Mouse (Mus musculus) E14TG2a.4 (cell line): ENCODE data around the gene Nsun3.

Experiments used
- H3K27me3 ChIP-seq: 2 replicates; pipeline ENCODE4 v1.6.1; 2014; ENCODE audit warnings: low read length, control low read depth; ENCODE audit not compliant: insufficient read depth
- H3K36me3 ChIP-seq: 2 replicates; pipeline ENCODE4 v1.6.1; 2014; ENCODE audit warnings: low read length, control low read depth; ENCODE audit not compliant: insufficient read depth
- H3K4me1 ChIP-seq: replicated peaks from 2 replicates; pipeline ENCODE4 v1.6.1; 2014; ENCODE audit warnings: low read depth, low read length, control low read depth
- H3K4me3 ChIP-seq: replicated peaks from 2 replicates; pipeline ENCODE4 v1.5.1; 2014; ENCODE audit warnings: mild to moderate bottlenecking, low read length
- H3K9me3 ChIP-seq: 2 replicates; pipeline ENCODE4 v1.6.1; 2014; ENCODE audit warnings: low read length, control low read depth
- CTCF ChIP-seq: conservative IDR thresholded peaks from 2 replicates; pipeline ENCODE4 v1.5.1; 2014; ENCODE audit warnings: low read length
- NANOG ChIP-seq: IDR thresholded peaks from 2 replicates; pipeline ENCODE4 v1.6.1; 2014; ENCODE audit warnings: borderline replicate concordance, low read length, mixed read lengths
- POU5F1 ChIP-seq: IDR thresholded peaks from 2 replicates; pipeline ENCODE4 v1.6.1; 2014; ENCODE audit warnings: low read length, borderline replicate concordance

Nsun3 gene

DNA sequence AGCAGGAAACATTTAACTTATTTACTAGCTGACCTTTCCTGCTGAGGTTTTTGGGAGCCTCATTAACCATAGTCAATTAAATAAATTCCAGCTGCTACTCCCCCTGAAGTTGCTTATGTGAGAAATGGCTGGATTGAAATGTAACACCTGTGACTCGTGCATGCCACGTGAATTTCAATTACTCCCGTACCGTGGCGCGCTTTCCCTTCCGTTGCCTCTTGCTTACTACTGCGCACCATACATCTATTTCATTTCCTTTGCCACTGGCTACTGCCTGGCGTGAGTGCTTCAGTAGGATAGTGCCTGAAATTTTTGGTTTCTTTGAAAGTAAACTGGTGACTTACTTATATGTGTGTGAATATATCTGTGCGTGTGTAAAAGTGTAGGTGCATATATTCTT lies 8.3 kb downstream of the Nsun3 start:
- H3K9me3 ChIP-seq = no peaks in the 10 kb centered on the region
- H3K36me3 ChIP-seq = peaks cover 12% of the 10 kb centered on the region; the same call in 1 of the 2 replicates
- H3K4me1 ChIP-seq = no peaks in the 10 kb centered on the region
- TF ChIP-seq POU5F1 (no peak), CTCF (no peak), NANOG (no peak)
- H3K4me3 ChIP-seq = no peak overlapping the region
- H3K27me3 ChIP-seq = no peaks in the 10 kb centered on the region

DNA sequence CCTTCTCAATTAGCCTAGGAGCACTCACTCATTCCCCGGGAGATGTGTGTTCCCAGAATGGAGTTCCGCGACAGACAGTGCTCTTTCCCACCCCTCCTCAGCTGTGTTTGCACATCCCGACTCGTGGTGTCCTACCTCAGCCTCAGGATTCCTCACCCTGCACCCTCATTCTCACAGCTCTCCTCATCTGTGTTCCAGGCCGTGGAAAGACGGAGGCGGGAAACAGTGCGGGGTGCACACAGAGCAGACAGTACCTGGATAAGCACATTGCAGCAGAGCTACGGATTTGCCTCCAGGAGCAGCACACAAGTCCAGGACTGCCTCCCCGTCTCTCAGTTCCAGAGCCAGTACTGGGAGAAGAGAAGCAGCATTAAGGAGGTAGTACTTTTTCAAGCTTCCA lies 10.6 kb downstream of the Nsun3 start:
- Histone ChIP-seq H3K4me3 (no peak overlapping the region), H3K4me1 (no peaks in the 10 kb centered on the region), H3K36me3 (peaks cover 5% of the 10 kb centered on the region; the same call in 1 of the 2 replicates), H3K9me3 (no peaks in the 10 kb centered on the region), H3K27me3 (no peaks in the 10 kb centered on the region)
- no peak for TF ChIP-seq CTCF
- no peak for TF ChIP-seq POU5F1
- TF ChIP-seq NANOG = no peak

DNA sequence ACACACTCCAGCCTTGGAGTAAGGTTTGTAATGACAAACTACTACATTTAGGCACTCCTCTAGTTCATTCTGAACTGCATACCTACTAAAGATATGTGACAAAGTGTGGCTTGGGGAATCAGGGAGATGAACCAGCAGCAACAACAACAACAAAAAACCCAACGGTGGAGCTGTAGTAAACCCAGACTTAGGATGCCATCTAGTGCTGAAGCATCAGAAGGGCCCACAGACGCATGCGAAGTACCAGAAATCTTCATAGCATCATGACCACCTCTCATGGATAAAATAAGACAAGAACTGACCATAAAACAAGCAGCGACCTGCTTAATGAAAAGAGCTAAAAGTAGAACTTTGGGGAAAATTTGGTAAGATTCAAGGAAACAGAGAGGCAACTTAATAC lies 13.2 kb downstream of the Nsun3 start:
- Histone ChIP-seq H3K4me3 (no peak overlapping the region), H3K9me3 (no peaks in the 10 kb centered on the region), H3K27me3 (no peaks in the 10 kb centered on the region), H3K4me1 (no peaks in the 10 kb centered on the region), H3K36me3 (peaks cover 9% of the 10 kb centered on the region; the same call in 1 of the 2 replicates)
- TF ChIP-seq NANOG (no peak), POU5F1 (no peak), CTCF (no peak)

DNA sequence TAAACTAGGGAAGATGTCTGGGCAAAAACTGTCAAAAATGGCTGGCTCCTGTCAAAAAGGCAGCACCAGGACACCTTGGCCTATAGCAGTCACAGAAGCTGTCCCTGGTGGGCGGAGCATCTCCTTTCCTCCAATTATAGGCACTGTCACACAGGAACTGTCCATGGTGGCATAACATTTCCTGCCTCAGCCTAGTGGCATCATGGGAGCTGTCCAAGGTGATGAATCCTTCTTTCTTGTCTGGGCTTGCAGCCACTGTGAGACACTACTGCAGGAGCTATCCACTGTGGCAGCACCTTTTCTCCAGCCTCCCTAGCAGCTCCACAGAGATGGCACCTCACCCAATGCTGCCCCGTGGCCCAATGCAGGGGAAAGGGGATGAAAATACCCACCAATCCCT lies 28.3 kb downstream of the Nsun3 start:
- TF ChIP-seq POU5F1 (no peak), NANOG (no peak), CTCF (no peak)
- H3K4me3 ChIP-seq = no peak overlapping the region
- no peaks in the 10 kb centered on the region for H3K4me1 ChIP-seq
- H3K9me3 ChIP-seq = peaks cover 5% of the 10 kb centered on the region; the same call in 1 of the 2 replicates
- no peaks in the 10 kb centered on the region for H3K36me3 ChIP-seq
- no peaks in the 10 kb centered on the region for H3K27me3 ChIP-seq

DNA sequence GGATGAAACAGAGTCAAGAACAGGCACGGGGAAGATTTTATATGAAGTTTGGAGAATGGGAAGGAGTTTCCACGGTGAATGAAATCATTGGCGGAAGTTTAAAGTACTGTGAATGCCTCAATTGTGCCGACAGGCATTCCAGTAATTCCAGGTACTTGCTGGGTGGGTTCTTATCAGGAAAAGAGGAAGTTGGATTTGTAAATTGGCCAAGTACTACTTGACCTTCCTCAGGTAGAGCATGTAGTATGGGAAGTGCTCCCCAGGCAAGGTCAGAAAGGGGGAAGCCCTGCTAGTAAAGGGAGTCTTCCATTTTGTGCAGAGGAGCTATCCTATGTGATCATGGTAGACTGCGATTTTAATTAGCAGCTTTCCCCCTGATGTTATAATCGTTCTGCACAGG lies 31.3 kb downstream of the Nsun3 start:
- Histone ChIP-seq H3K4me1 (no peaks in the 10 kb centered on the region), H3K9me3 (peaks cover 5% of the 10 kb centered on the region; the same call in 1 of the 2 replicates), H3K36me3 (no peaks in the 10 kb centered on the region), H3K4me3 (no peak overlapping the region), H3K27me3 (no peaks in the 10 kb centered on the region)
- TF ChIP-seq CTCF (no peak), POU5F1 (no peak), NANOG (no peak)

DNA sequence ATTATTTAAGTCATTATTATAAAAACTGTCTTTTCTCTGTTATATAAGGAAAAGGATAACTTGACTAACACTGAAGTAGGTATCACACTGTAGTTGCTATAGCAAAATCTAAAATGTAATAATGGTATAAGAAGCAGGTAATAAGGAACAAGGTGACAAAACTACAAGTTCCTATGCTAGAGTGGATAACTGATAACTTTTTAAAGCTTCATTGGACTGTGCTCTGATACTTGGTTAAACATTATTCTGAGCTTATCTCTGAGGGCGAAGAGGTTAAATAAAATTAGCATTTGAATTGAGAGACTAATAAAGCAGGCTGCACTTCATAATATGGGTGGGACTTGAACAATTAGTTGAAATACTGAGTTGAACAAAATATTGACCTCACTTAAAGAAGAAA lies 33.0 kb downstream of the Nsun3 start:
- no peaks in the 10 kb centered on the region for H3K36me3 ChIP-seq
- TF ChIP-seq CTCF (no peak), POU5F1 (no peak), NANOG (no peak)
- no peaks in the 10 kb centered on the region for H3K4me1 ChIP-seq
- H3K4me3 ChIP-seq = no peak overlapping the region
- H3K27me3 ChIP-seq = no peaks in the 10 kb centered on the region
- peaks cover 5% of the 10 kb centered on the region; the same call in 1 of the 2 replicates for H3K9me3 ChIP-seq

DNA sequence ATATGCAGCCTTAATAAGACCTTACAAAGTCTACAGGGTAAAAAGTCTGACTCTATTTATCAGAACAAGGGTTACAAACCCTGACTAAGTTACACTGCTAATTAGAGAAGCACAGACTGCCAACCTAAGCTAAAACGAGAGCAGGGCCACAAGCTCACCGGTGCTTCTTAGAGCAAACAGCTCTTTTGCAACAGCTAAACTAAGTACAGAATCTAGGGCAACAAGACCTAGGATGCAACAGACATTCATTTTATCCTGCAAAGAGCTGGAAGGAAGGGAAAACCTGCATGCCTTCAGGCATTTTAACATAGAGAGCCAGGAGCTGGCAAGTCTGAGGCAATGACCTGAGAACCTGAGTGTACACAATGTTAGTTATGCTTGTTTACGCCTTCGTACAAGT lies 33.5 kb downstream of the Nsun3 start:
- Histone ChIP-seq H3K4me1 (no peaks in the 10 kb centered on the region), H3K36me3 (no peaks in the 10 kb centered on the region), H3K4me3 (no peak overlapping the region), H3K9me3 (peaks cover under 1% of the 10 kb centered on the region; the same call in 1 of the 2 replicates), H3K27me3 (no peaks in the 10 kb centered on the region)
- TF ChIP-seq NANOG (no peak), CTCF (no peak), POU5F1 (no peak)

DNA sequence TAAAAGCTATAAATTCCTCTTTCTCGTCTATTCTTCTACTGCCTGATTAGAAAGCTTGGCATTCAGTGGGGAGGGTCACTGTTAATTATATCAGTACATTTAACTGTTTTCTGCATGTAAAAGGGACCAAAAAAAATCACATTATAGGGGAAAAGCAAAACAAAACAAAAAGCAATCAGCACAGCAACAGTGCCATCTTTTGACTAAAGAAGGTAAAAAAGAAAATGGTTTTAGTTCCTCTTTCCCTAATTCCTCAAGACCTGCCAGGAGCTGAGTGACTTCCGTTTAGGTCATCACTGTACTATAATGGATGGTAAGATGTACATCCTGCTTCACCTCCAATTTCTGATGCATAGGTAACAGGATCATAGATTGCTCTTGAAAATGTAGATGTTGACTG lies 40.7 kb downstream of the Nsun3 start:
- Histone ChIP-seq H3K4me1 (no peaks in the 10 kb centered on the region), H3K36me3 (no peaks in the 10 kb centered on the region), H3K9me3 (0 out of 2 replicates have a peak, but pooled peaks cover 5% of the 10 kb centered on the region), H3K27me3 (no peaks in the 10 kb centered on the region), H3K4me3 (no peak overlapping the region)
- no peak for TF ChIP-seq CTCF
- TF ChIP-seq POU5F1 = no peak

DNA sequence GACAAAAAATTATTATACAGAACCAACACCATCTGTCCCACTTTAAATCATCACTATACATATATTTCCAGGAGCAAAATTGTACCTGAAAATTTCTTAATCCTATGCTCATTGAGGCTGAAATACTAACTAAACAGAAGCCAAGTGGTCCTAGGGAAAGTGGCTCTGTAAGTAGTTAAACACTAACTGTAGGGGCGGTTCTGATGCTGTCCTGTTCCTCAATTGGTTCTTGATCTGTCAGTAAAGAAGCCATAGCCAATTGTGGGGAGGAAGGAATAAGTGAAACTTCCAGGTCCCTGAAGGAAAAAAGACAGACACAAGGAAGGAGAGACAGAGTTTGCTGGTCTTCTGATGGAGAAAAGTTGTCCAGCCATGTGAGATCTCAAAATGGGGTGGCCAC lies 52.3 kb downstream of the Nsun3 start:
- TF ChIP-seq CTCF (no peak), POU5F1 (no peak), NANOG (no peak)

More for the DNA sequence above, 52.3 kb downstream of the Nsun3 start:
- H3K4me1 ChIP-seq = no peaks in the 10 kb centered on the region
- H3K9me3 ChIP-seq = no peaks in the 10 kb centered on the region
- H3K27me3 ChIP-seq = no peaks in the 10 kb centered on the region
- no peaks in the 10 kb centered on the region for H3K36me3 ChIP-seq
- H3K4me3 ChIP-seq = no peak overlapping the region
